Mouse (Mus musculus): Measurements from ENCODE around the gene Trim67.
A peak's percentile ranks its signal among the peaks of the same experiment; 100 is the strongest.
"Not testable (repeated sequence)": the region's sequence is repeated elsewhere in the genome, so short reads cannot be mapped to it uniquely, and the experiment has no call there.

The Trim67 gene

DNA sequence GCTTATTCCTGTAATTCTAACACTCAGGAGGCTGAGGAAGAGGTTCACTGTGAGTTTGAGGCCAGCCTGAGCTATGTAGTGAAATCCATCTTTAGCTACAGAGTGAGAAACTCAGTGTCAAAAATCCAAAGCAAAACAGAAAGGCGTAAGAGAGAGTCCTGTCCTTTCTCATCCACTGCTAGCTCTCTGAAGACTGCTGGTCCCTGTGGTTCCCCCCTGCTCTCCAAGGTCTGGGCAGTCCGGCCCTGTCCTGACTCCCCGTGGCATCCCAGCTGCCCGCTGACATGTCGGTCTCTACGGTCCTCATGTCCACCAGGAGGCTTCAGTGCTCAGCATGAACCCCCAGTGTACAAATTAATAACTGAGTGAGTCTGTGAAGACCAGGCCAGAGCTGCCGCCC, 43.4 kb downstream of the Trim67 start:
- no peak for DNase-seq

DNA sequence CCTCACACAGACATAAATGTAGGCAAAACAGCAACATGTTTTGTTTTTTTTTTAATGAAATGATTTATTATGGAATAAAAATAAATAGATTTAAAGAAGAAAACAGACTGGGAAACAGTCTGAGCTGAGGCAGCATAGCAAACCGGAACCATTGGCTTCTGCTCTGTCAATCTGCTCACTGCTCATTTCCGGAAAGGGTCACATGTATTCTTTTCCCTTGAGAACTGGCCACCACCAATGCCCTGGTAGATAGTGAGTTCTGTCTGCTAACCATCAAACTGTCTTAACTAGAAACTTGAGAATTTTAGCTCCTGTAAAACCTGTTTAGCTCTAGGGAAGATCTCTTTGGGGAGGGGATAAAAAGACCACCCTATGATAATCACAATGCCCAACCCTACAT, 44.0 kb downstream of the Trim67 start:
- DNase-seq, result no peak

DNA sequence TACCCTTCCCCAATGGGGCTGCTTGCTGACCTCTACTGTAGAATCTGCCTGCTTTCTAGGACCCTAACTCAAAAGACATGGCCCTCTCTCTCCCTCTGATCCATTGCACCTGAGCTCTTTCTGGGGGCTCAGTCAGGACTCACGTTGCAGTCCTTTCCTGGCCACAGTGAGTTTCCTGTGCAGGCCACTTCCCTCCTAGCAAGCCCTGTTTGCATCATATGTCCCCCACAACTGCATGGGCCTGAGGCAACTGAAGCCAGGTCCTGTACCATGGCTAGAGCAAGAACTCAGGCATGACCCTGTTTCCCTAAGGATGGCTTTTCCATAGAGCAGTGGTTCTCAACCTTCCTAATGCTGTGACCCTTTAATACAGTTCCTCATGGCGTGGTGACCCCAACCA, 45.1 kb downstream of the Trim67 start:
- no peak for DNase-seq

DNA sequence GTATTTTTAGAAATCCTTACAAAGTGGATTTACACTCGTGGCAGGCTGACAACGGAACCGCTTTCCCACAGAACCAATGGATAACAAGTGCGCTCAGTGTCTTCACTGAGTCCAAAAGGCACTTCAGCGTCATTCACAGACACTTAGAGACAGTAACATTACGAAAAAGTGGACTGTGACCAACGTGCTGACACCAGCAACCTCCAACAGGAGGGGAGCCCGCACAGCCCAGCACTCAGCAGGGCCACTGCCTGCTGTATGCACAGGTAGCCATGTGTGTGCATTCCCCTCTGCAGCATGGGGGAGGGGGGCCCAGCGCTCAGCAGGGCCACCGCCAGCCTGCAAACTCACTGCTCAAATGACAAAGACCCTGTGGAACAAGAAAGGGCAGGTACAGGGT, 46.5 kb downstream of the Trim67 start:
- no peak for DNase-seq

DNA sequence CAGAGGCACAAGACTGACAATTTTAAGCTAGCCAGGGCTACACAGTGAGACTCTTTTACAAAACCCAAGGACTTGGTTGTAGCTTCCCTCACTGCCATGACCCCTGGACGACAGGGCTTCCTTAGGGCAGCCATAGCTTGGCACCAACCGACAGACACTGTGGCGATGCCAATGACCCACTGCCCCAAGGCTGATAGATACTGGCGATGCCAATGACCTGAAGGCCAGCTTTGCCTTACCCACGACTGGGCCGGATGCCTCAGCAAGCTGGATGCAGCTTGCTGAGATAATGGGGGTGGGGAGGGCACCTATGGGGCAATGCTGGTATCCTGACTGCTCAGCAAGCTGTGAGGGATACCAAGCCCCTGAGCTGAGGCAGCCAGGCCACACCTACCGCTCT, 48.0 kb downstream of the Trim67 start:
- DNase-seq, result no peak

DNA sequence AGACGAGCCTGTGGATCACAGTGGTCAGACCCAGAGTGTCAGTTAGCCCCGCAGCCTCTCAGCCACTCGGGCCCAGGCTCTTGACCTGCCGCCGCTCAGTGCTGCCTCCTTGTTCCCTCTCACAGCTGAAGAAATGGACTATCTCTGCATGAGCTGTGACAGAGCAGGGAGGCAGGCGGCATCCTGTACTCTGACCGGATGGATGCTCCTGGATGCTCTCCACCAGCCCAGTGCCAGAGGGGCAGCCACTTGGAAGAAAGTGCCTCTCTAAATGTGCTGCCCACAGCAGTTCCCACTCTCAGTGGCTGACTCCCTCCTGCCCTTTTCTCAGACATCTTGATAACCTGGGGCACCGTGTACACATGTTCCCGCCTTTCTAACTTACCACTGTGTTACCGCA, 48.9 kb downstream of the Trim67 start:
- no peak for DNase-seq

DNA sequence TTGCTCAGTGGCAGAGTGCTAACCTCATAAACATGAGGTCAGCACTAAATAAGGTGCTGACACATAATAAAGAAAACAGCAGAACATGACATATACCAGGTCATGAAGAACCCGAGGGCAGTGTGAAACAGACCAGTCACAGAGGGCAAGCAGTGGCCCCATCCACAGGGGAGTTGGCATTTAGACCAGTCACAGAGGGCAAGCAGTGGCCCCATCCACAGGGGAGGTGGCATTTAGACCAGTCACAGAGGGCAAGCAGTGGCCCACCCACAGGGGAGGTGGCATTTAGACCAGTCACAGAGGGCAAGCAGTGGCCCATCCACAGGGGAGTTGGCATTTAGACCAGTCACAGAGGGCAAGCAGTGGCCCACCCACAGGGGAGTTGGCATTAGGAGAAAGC, 50.0 kb downstream of the Trim67 start:
- not testable (repeated sequence) for DNase-seq

DNA sequence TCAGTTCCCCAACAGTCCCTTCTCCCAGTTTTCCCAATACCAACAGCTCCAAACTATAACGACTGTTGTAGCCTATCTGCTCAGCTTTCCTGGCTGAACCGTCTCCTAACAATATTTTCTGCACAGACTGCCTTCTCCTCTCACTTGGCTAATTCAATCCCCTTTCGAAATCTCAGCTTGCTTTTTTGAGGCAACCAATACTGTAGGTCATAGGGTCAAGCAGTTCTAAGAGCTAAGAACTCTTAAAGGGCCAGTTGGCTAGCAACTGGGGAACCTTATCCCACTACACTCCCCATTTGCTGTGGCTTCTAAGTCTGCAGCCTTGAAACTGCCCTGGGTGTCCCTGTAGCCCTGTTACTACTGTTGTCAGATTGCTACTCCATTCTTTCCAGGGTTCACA, 52.2 kb downstream of the Trim67 start:
- DNase-seq, result no peak

DNA sequence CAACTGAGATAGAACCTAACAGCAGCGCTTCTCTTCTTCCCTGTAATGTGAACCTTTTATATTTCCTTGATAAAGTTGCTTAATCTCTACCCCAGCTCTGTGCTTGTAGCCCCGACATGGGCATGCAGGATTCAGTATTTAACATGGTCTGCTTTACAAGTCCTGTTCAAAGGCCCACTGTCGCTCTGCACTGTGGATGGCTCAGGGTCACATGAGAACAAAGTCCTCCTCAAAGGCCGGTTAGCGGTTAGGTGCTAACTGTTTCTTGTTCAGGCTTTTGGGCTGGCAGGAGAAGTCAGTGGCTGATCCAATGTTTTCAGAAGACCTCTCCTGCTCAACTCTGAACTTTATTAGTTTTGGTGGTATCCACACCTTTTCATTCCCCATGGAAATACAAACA, 52.7 kb downstream of the Trim67 start:
- DNase-seq, result no peak

DNA sequence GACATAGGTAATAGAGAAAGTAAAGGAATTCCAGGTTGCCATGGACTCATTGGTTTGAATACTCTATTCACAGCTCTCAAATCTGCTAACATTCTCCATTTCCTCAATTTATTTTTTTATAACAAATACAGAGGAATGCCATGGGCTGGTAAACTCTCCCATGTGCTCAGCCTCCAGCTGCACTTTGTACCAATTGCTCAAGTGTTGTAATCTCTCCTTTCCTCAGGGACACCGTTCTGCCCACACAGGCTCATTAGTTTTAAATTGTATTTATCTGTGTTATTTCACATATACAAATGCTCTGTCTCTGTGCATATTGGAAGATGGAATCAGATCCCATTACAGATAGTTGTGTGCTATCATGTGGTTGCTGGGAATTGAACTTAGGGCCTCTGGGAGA, 60.6 kb downstream of the Trim67 start:
- DNase-seq, result no peak

DNA sequence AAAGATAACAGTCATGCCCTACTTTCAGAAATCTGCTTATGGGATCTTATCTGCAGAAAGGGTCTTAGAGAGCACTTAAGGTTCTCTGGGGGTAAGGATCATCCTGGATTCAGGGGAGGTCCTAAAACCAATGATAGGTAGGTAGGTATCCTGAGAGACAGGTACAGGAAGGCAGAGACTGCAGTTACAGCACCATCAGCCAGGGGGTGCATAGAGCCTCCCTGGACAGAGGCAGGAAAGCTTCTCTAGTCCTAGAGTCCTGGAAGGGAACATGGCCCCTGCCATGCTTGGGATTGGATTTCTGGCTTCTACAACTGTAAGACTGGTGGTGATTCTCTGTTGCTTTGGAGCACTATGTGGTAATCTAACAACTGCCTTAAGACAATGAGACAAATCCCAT, 66.6 kb downstream of the Trim67 start:
- peak; percentile 36 for DNase-seq

DNA sequence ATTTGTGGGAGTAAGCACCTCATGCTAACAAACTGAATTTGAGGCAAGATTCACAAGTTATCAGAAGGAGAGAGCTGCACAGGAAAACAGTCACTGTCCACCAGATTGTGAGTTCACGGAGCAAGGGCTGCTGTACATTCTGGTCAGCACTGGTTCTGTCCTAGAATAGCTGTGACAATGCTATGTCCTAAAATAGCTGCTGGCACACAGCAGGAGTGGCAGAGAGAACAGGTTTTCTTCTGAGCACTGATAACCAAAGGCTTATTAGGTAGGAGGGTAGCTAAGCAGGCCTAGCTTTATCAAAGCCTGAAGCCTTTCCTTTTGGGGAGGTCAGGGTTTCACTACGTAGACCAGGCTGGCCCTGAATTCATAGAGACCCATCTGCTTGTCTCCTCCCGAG, 67.3 kb downstream of the Trim67 start:
- peak; percentile 48 for DNase-seq

DNA sequence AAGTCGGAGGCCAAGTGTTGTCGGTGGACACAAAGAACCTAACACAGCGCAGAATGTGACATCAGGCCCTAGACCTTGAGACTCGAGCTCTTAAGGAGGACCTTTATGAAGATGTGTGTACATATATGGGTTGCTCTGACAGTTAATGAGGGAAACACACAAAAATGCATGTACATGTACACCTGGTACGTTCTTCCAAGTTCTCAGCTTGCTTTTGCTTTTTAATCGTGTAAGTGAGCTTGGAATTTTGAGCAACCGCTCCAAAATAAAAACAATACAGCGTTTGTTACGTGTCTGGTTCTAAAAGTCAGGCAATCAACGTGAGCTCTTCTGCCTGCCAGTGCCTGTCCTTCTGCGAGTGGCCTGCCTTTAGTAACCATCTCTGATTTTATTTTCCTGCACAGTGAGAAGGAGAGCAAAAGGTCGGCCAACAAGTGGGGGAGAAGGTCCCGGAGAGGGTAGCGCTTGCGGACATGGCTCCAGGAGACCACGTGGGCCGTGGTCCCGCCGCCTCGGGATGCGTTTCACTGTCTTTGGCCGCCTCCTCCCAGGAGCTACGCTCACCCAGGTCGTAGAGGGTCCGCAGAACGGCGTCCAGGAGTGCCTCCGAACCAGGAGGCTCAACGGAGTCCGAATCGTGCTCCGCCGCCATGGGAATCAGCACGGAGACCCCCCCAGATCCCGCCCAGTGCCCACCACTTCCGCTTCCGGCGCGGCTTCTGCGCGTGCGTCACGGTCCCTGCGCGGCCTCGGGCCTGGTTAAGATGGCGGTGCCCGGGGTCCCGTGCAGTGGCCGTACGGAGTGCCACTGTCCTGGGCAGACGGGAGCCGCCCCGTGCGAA, 69.7 kb downstream of the Trim67 start, which contains the start of the genes Gnpat and 2810004N23Rik:
Gene Gnpat, plus strand, starts transcription at position 713 of the 842 bp plus-strand sequence.
Gene 2810004N23Rik, minus strand, starts transcription at position 800 of the 842 bp plus-strand sequence.
- DNase-seq, result peak; percentile 89

DNA sequence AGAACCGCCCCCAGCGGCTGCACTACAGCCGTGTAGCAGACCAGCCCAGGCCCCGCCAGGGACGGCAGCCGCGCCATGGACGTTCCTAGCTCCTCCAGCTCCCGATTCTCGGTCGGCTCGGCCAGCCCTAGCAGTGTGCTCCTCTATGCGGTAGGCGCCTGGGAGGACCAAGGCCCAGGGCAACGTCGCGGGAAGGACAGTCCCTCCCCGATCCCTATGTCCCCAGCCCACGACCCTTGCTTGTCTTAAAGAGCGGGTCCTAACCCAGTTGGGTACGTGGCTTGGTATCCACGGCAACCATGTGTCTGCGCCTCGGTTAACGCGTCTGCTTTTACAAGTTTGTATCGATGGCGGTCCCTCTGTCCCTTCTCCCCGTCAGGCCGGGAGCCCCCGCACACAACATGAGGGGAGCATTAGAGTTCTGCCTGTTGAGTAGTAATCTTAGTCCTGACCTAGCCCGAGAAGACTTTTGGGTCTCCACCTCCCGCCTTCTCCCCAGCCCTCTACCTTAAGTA, 70.3 kb downstream of the Trim67 start:
- no peak for DNase-seq

DNA sequence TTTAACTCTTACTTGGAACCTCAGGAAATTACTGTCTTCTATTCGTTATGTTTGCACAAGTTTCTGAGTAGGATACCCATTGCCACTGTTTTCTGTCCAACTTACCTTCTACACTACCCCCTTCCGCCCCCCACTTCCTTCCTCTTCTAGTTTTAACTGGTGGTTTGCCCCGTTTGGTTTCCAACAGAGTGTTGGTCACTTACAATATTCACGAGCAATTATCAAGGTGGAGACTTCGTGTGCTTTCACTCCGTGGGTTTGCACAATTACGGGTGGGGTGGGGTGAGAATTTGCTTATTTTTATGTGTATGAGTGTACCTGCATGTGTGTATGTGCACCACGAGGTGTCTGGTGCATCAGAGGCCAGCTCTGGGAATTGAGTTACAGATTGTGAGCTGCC, 70.8 kb downstream of the Trim67 start:
- DNase-seq, result no peak

DNA sequence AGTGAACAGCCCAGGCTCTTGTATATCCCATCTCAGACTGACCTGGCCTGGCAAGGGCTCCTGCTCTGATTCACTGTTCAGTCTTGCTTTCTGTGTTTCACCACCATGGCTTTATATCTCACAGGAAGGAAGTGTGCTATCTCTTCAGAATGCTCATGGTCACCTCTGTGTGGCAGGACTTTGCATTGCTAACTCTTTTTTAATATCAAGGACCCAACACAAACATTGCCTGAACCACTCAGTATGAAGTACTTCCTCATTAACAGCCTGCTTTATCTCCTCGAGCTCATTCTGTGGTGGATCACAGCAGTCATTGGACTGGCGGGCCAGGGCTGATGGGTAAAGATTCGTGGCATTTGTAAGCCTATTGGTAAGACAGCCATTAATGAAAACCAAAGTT, 73.8 kb downstream of the Trim67 start:
- DNase-seq, result no peak

DNA sequence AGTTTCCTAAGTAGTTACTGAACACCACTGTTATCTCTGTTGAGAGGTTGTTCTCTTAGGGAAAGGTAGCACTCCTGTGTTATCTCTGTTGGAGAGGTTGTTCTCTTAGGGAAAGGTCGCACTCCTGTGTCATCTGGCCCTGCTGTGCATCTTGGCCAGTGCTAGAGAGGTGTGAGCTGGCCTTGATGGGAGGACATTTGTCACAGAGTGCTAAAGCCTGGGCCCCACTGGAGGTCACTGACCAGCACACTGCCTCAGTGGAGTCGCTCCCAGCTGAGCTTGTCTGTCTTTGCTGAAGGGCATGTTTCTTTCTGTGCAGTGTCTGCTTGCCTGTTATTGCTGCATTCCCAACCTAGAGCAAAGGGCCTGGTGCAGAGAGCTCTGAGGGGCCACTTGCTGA, 74.2 kb downstream of the Trim67 start:
- DNase-seq, result no peak

DNA sequence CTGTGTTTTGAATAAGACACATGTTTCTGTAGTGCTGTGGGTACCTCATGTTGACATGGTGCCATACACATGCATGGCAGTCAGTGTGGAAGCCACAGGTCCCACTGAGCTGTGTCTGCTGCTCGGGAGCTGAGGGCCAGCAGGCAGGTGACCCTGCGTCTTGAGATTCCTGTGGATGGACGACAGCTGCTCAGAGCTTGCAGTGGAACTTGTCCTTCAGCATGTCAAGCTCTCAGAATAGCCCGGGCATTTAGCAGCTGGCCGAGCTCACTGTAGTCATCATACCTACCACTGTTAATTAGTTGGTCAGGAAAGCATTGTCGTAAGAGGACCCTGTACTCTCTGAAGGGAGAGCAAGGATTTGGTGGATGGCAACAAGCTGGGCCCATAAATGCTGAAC, 76.8 kb downstream of the Trim67 start:
- DNase-seq, result no peak

DNA sequence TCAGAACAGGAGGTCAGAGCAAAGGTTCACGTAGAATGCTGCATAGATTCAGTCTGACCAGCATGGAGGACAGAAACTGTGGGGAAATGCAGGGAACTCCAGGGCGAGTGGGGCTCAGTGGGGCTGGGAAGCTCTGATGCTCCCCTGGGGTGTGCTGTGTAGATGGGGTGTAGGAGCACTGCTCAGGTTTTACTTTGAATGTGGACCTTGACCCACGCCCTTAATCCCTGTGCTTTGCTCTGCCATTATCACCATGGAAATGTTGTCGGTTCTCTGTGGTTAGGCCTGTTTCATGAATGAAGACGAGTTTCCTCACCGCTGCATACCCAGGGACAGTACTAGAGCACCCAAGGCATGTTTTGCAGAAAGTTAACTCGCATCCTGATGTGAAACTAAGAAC, 78.6 kb downstream of the Trim67 start:
- no peak for DNase-seq

DNA sequence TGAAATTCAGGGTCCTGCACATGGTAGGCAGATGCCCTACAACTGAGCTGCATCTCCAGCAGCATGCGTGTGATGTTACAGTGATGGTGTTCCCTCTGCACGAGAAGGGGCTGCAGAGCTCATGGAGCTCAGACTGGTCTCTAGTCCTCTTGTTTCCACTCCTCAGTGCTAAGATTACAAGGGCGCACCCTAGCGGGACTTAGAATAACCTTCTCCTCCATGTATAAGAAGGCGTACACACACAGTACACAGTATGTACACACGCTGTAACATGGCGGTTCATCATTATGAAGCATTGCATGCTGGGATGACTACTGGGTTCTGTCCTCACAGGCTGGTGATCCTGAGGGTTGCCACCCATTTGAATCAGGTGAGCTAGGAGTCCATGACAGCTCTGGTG, 79.2 kb downstream of the Trim67 start:
- no peak for DNase-seq

DNA sequence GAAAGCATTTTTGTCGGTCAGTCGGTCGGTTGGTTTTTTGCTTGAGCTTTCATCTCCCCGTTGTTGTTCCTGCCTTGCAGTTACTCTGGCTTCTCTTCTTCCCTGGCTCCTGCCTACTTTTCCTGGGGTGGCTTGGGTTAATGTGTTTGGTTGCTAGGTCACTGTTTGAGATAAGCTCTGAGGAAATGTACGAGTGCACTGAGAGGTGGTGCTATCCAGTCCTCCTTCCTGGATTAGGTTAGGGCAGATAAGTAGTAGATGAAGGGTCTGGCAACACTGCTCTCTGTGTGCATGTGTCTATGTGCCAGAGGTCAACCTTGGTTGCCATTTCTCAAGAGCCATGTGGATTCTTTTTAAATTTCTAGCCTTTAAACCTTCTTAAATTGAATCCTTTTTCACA, 79.8 kb downstream of the Trim67 start:
- no peak for DNase-seq

DNA sequence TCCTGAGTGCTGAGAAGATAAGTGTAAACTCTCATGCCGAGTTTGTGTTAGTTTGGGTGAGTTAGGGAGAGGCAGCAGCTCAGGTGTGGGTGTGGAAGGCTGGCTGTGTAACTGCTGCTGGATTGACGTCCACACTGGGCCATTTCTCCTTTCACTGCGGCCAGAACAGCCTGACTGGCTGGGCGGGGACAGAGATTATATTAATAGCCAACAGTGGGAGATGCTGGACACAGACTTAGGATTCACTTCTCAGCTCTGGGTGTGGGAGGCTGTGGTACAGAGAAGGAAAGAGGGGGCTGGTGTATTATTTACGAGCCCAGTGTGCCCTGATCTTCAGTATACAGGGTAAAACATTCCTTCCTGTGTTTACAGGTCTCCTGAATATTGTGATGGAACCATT, 85.2 kb downstream of the Trim67 start:
- DNase-seq, result no peak

DNA sequence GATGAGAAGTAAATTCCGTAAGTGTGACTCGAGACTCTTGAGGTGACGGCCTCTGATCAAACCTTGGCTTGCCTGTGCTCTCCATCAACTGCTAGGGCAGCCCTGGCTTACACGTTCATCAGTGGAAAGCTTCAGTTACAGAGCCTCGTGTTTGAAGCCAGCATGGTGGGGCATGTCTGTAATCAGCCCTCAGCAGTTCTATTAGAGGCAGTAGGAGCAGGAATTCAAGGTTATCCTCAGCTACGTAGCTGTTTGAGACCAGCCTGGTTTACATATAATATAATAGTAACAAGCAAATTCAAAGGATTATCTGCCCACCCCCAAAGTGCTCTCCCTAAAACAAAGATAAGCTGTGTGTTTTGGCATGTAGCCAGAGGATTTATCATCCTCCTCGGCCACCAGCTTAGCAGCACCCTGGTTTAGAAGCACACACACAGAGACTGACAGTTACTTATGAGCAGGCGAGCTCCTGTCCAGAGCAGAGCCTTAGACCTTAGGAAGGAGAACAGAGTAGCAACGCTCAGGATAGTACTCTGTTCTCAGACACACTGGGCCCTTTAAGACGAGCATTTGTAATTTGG, 86.1 kb downstream of the Trim67 start:
- no peak for DNase-seq
